Mouse (Mus musculus): ENCODE data around the gene Gtf2i.

GRCm38 (mm10) chr5:134269751-134270150, 44.8 kb downstream of the Gtf2i start:
- TF ChIP-seq CTCF (conservative IDR thresholded peaks at IDR 0.05; ENCODE audit: low read length), result no peak
- TF ChIP-seq NANOG (IDR thresholded peaks at IDR 0.05; ENCODE audit: borderline replicate concordance, low read length), result no peak
- TF ChIP-seq POU5F1 (IDR thresholded peaks at IDR 0.05; ENCODE audit: borderline replicate concordance, low read length), result no peak
